Mouse (Mus musculus) gastrocnemius, adult 2 months (tissue): ENCODE measurements around the gene Chrm5. TPM values are rescaled to one million over a fixed set of nuclear protein-coding genes. Genes with fewer than 3 reads are reported as not detected.

Experiments used
- DNase-seq: peaks from one replicate; pipeline ENCODE4 v3.0.0; 2022
- H3K27ac ChIP-seq: fragments of 200-600 bp; 2 replicates; pipeline ENCODE4 v1.8.1; 2022; ENCODE audit warnings: mild to moderate bottlenecking
- H3K4me3 ChIP-seq: fragments of 200-600 bp; 2 replicates; pipeline ENCODE4 v1.8.1; 2022; ENCODE audit warnings: mild to moderate bottlenecking, moderate library complexity
- CTCF ChIP-seq: fragments of 200-600 bp; IDR thresholded peaks from 2 replicates; pipeline ENCODE4 v1.8.1; 2022; ENCODE audit warnings: antibody characterized with exemption, mild to moderate bottlenecking, moderate library complexity
- intact Hi-C: fragments of 180-260 bp; cut with DNase I; formaldehyde crosslinking; loops from one replicate; pipeline ENCODE4 v1.15.1; 2025
- total RNA-seq, 2 experiments: library from RNA; stranded (reverse); gene quantifications; 2 replicates each; pipeline ENCODE4 v1.2.3; 2021

The Chrm5 gene
- total RNA-seq, 2 experiments from 2014 or later = 0.20 TPM; not detected in 1

GRCm38 (mm10) chr2:112493539-112494260, 13.1 kb upstream of the Chrm5 start:
- Histone ChIP-seq H3K27ac (peak overlapping the region; percentile 96), H3K4me3 (peak overlapping the region; percentile 88)
- DNase-seq = no peak
- intact Hi-C loops = no loop called here
- TF ChIP-seq CTCF = no peak

GRCm38 (mm10) chr2:112492856-112493538, 12.4 kb upstream of the Chrm5 start, which contains the start of gene Aven:
Aven (plus strand) TSS chr2:112492964.
- Histone ChIP-seq H3K4me3 (peak within 1 kb of the TSS; percentile 88), H3K27ac (peak within 1 kb of the TSS; percentile 96)
- TF ChIP-seq CTCF = peak; percentile 31
- peak; percentile 95 for DNase-seq
- intact Hi-C loops = no loop called here

GRCm38 (mm10) chr2:112492431-112492855, 11.9 kb upstream of the Chrm5 start:
- H3K27ac ChIP-seq = peak overlapping the region; percentile 96
- no peak for TF ChIP-seq CTCF
- intact Hi-C loops = no loop called here
- no peak for DNase-seq
- H3K4me3 ChIP-seq = peak overlapping the region; percentile 88

- Histone ChIP-seq H3K27ac (peak overlapping the region; percentile 96), H3K4me3 (peak overlapping the region; percentile 88; the same call in 1 of the 2 replicates)
- no peak for TF ChIP-seq CTCF
- intact Hi-C loops = no loop called here
- DNase-seq = no peak
Measured at GRCm38 (mm10) chr2:112491629-112492028, 11.1 kb upstream of the Chrm5 start.

- no peak for TF ChIP-seq CTCF
Measured at GRCm38 (mm10) chr2:112490483-112491196, 10.1 kb upstream of the Chrm5 start.

GRCm38 (mm10) chr2:112484886-112485285, 4.3 kb upstream of the Chrm5 start:
- intact Hi-C loops = loop anchor here (5.0 kb wide), 1 partner anchor 223 kb away; the partner anchor contains the start of gene Nop10
- H3K27ac ChIP-seq = peak overlapping the region; percentile 57; the same call in 1 of the 2 replicates
- no peak for TF ChIP-seq CTCF
- DNase-seq = peak; percentile 80
- H3K4me3 ChIP-seq = no peak overlapping the region

More at GRCm38 (mm10) chr2:112490483-112491196, 10.1 kb upstream of the Chrm5 start:
- DNase-seq = no peak
- H3K4me3 ChIP-seq = no peak overlapping the region
- intact Hi-C loops = no loop called here
- no peak overlapping the region for H3K27ac ChIP-seq

- DNase-seq = no peak
- no peak overlapping the region for H3K4me3 ChIP-seq
- no peak overlapping the region for H3K27ac ChIP-seq
- intact Hi-C loops = loop anchor here (5.0 kb wide), 1 partner anchor 221 kb away; the partner anchor contains the start of gene Nop10
- TF ChIP-seq CTCF = no peak
Measured at GRCm38 (mm10) chr2:112483334-112483651, 2.7 kb upstream of the Chrm5 start.

- Histone ChIP-seq H3K4me3 (no peak overlapping the region), H3K27ac (no peak overlapping the region)
- intact Hi-C loops = loop anchor here (5.0 kb wide), 1 partner anchor 220 kb away; the partner anchor contains the start of gene Nop10
- DNase-seq = no peak
- no peak for TF ChIP-seq CTCF
Measured at GRCm38 (mm10) chr2:112482533-112483333, 2.2 kb upstream of the Chrm5 start.

GRCm38 (mm10) chr2:112481564-112481963, 995 bp upstream of the Chrm5 start:
- intact Hi-C loops = loop anchor here (1.0 to 5.0 kb wide), 2 partner anchors 102 to 219 kb away; partner anchors contain the start of genes Katnbl1 and Nop10
- DNase-seq = no peak
- peak; percentile 56 for TF ChIP-seq CTCF
- H3K27ac ChIP-seq = no peak overlapping the region
- H3K4me3 ChIP-seq = no peak overlapping the region

- H3K27ac ChIP-seq = no peak overlapping the region
- no peak for TF ChIP-seq CTCF
- no peak for DNase-seq
- H3K4me3 ChIP-seq = no peak overlapping the region
- intact Hi-C loops = no loop called here
Measured at GRCm38 (mm10) chr2:112476554-112476953, 4.0 kb downstream of the Chrm5 start.

GRCm38 (mm10) chr2:112474997-112475724, 5.4 kb downstream of the Chrm5 start:
- no peak overlapping the region for H3K27ac ChIP-seq
- no peak overlapping the region for H3K4me3 ChIP-seq
- intact Hi-C loops = no loop called here
- TF ChIP-seq CTCF = no peak
- no peak for DNase-seq
